Mouse (Mus musculus): ENCODE results near the gene Gm10382. TPM values are rescaled to one million over a fixed set of nuclear protein-coding genes. Genes with fewer than 3 reads are reported as not detected.
A peak's percentile ranks its signal among the peaks of the same experiment; 100 is the strongest.
"Not testable (repeated sequence)": the region's sequence is repeated elsewhere in the genome, so short reads cannot be mapped to it uniquely, and the experiment has no call there.

Gene Gm10382
- polyA plus RNA-seq, 1 experiment from 2014 or later = 0.70 TPM

DNA sequence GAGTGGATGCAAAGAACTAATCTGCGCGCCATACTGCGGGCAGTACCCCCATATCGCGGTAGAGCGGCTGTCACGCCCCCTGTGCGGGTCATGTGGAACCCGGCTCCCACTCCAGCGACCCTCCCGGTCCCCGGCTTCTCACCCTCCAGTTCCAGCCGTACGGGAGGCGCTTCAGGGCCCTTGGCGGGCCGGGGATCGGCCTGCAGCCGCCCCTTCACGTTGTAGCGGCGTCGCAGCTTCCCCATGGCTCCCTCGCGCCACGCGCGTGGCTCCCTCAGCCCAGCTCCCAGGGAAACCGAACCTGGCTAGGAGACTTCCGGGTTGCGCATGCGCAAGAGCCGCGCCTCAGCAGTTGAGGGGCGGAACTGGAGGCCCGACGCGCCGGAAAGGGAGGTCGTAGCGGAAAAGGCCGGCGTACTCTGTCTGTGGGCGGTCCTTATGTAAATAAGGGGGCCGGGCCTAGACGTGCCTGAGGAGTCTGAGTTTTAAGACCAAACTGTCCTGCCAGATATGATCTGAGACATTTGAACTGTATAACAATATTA, 44.7 kb downstream of the Gm10382 start, which contains the start of gene Dhx37:
TSS of gene Dhx37 (minus strand) at position 329 of the 545 bp plus-strand sequence.
- under 1% methylated on average over 46 of the region's 46 CpGs for WGBS
- H3K4me2 ChIP-seq = peak within 1 kb of the TSS; percentile 94

DNA sequence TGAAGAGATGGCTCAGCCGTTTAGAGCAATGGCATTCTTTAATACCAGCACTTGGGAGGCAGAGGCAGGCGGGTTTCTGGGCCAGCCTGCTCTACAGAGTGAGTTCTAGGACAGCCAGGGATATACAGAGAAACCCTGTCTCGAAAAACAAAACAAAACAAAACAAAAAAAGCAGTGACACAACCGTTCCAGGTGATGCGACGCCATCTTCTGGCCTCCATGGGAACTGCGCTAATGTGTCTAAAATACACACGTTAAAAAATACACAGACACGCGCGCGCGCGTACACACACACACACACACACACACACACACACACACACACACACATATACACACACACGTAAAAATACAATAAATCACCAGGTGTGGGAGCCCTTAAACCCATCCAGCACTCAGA, 45.2 kb downstream of the Gm10382 start:
- Histone ChIP-seq H3K27ac (replicated peaks) (0 out of 2 replicates have a peak overlapping the region, but pooled peaks have one; percentile 28), H3K4me2 (peak overlapping the region; percentile 94), H3K4me3 (peak overlapping the region; percentile 82), H3K36me3 (peaks cover 22% of the 10 kb centered on the region), H3K4me1 (peaks cover 18% of the 10 kb centered on the region)
- H3K27me3 ChIP-seq (replicated peaks); H3K9ac ChIP-seq; ATAC-seq (ENCODE audit: extremely low read depth, insufficient number of reproducible peaks, low FRiP score, low TSS enrichment); H3K9me3 ChIP-seq: not testable (repeated sequence)
- 47% methylated on average over 13 of the region's 15 CpGs for WGBS

More for the DNA sequence above, 44.7 kb downstream of the Gm10382 start, which contains the start of gene Dhx37:
- no peaks in the 10 kb centered on the region for H3K9me3 ChIP-seq
- 0 out of 2 replicates have a peak within 1 kb of the TSS, but pooled peaks have one; percentile 40 for H3K27ac ChIP-seq (replicated peaks)
- ATAC-seq (ENCODE audit: extremely low read depth, insufficient number of reproducible peaks, low FRiP score, low TSS enrichment) = peak; percentile 92
- H3K4me1 ChIP-seq = peaks cover 18% of the 10 kb centered on the region
- peaks cover 26% of the 10 kb centered on the region for H3K36me3 ChIP-seq
- H3K9ac ChIP-seq = peak within 1 kb of the TSS; percentile 91
- no peaks in the 10 kb centered on the region for H3K27me3 ChIP-seq (replicated peaks)
- peak within 1 kb of the TSS; percentile 82 for H3K4me3 ChIP-seq

Other genes with a start within 250 kb of the Gm10382 start
- gene Ncor2, start 210.1 kb upstream of the Gm10382 start, polyA plus RNA-seq (2015; fragmentation: Nextera tagmentation; extraction: Ambion mirVana) = 16.5 and 17.0 TPM in 2 replicates
- 65.6 and 69.7 TPM in 2 replicates for gene Scarb1, start 48.2 kb upstream of the Gm10382 start, polyA plus RNA-seq (2015; fragmentation: Nextera tagmentation; extraction: Ambion mirVana)
- 819 and 833 TPM in 2 replicates for gene Ubc, start 880 bp downstream of the Gm10382 start, polyA plus RNA-seq (2015; fragmentation: Nextera tagmentation; extraction: Ambion mirVana)
- 8.5 and 9.8 TPM in 2 replicates for gene Dhx37, start 44.8 kb downstream of the Gm10382 start, polyA plus RNA-seq (2015; fragmentation: Nextera tagmentation; extraction: Ambion mirVana)
- gene Bri3bp, start 52.2 kb downstream of the Gm10382 start, polyA plus RNA-seq (2015; fragmentation: Nextera tagmentation; extraction: Ambion mirVana) = 35.8 and 42.0 TPM in 2 replicates
- gene Aacs, start 86.5 kb downstream of the Gm10382 start, polyA plus RNA-seq (2015; fragmentation: Nextera tagmentation; extraction: Ambion mirVana) = 13.0 and 15.3 TPM in 2 replicates
- gene Tmem132b, start 142.5 kb downstream of the Gm10382 start, polyA plus RNA-seq (2015; fragmentation: Nextera tagmentation; extraction: Ambion mirVana) = 0.01 and 0.03 TPM in 2 replicates